25 mouse cellular contexts compared by ENCODE assay signal in the genomic region with DNA sequence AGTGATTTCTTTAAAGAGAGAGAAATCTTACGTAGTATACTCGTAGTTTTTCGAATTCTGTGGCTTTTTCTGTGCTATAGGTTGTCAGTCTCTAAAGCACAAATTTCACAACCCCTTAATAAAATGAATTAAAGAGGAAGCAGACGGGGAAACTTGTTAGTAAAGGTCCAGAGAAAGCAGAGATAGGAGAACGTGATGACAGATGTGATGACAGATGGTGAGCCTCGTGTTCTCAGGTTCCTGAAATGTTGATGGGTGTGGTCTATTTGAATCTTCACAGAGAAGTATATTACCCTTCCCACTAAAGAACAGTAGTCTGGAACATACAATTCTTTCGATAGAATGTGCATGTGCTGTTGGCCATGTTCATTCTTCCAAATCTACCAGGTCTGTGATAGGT. TPM values are rescaled to one million over a fixed set of nuclear protein-coding genes. Genes with fewer than 3 reads are reported as not detected.
"Had no signal": no experiment of that assay in that cellular context is flagged by ENCODE, and none has a peak within 500 bp of the region (broad histone marks: within the 10 kb centered on the region; RNA-seq: fewer than 3 reads in every experiment).

No protein-coding gene starts in this region.

- H3K9ac ChIP-seq: liver, embryonic 12.5 days; lung, embryonic 14.5 days; midbrain, embryonic 12.5 days; neural tube, embryonic 13.5 days; neural tube, embryonic 15.5 days had no signal

- H3K4me3 ChIP-seq: liver, embryonic 12.5 days; megakaryocyte, embryonic 14.5 days; midbrain, embryonic 12.5 days; myocyte; neural tube, embryonic 13.5 days; neural tube, embryonic 15.5 days had no signal

- H3K4me2 ChIP-seq: liver, embryonic 12.5 days; lung, embryonic 14.5 days; midbrain, embryonic 12.5 days; neural tube, embryonic 13.5 days; neural tube, embryonic 15.5 days had no signal

- H3K27ac ChIP-seq: liver, embryonic 12.5 days; macrophage; midbrain, embryonic 12.5 days; neural tube, embryonic 13.5 days; neural tube, embryonic 15.5 days had no signal

- DNase-seq: lung, embryonic 14.5 days; lung, postnatal 10 days; midbrain, embryonic 14.5 days; retina, postnatal 1 day; right cerebral cortex, adult 18-20 months; right cerebral cortex, postnatal 25 days; right cerebral cortex, postnatal 4 days; spleen, adult 18-20 months; thymus, adult 18-20 months; thymus, postnatal 14 days; thymus, postnatal 36 days had no signal

- H3K9me3 ChIP-seq: liver, embryonic 12.5 days; megakaryocyte, embryonic 14.5 days; midbrain, embryonic 12.5 days; neural tube, embryonic 13.5 days; neural tube, embryonic 15.5 days had no signal

- H3K36me3 ChIP-seq: midbrain, embryonic 12.5 days; neural tube, embryonic 13.5 days; neural tube, embryonic 15.5 days had no signal

- H3K4me1 ChIP-seq: liver, embryonic 12.5 days; megakaryocyte, embryonic 14.5 days; midbrain, embryonic 12.5 days; neural tube, embryonic 13.5 days; neural tube, embryonic 15.5 days had no signal

- H3K27me3 ChIP-seq: liver, embryonic 12.5 days; megakaryocyte, embryonic 14.5 days; midbrain, embryonic 12.5 days; neural tube, embryonic 13.5 days; neural tube, embryonic 15.5 days had no signal

- ATAC-seq: liver, embryonic 12.5 days; midbrain, embryonic 16.5 days had no signal

RNA-seq across cellular contexts. Expression of gene Spta1, which starts 32.1 kb away (rescaled TPM):
- polyA plus RNA-seq: small intestine, adult 2 months had no signal

RNA-seq across cellular contexts. Expression of gene Olfr419, which starts 47.2 kb away (rescaled TPM):
- polyA plus RNA-seq: lung, embryonic 14.5 days; lung, embryonic 16.5 days; macrophage; midbrain, embryonic 12.5 days; midbrain, embryonic 14.5 days; midbrain, embryonic 16.5 days; myocyte; neural tube, embryonic 11.5 days; neural tube, embryonic 13.5 days; neural tube, embryonic 15.5 days; small intestine, adult 2 months; stomach, embryonic 14.5 days; stomach, embryonic 16.5 days; thymus, postnatal 0 days had no signal

RNA-seq across cellular contexts. Expression of gene Olfr420, which starts 49.3 kb away (rescaled TPM):
- polyA plus RNA-seq: lung, embryonic 14.5 days; lung, embryonic 16.5 days; macrophage; midbrain, embryonic 12.5 days; midbrain, embryonic 14.5 days; midbrain, embryonic 16.5 days; myocyte; neural tube, embryonic 11.5 days; neural tube, embryonic 13.5 days; neural tube, embryonic 15.5 days; small intestine, adult 2 months; stomach, embryonic 14.5 days; stomach, embryonic 16.5 days; thymus, postnatal 0 days had no signal
